Mouse (Mus musculus): ENCODE measurements around the gene Dlg4. TPM values are rescaled to one million over a fixed set of nuclear protein-coding genes. Genes with fewer than 3 reads are reported as not detected.
A peak's percentile ranks its signal among the peaks of the same experiment; 100 is the strongest.

The Dlg4 gene
- polyA plus RNA-seq, 1 experiment from 2014 or later: 12.6 TPM

GRCm38 (mm10) chr11:70027397-70027796, 10.7 kb downstream of the Dlg4 start:
- Histone ChIP-seq H3K4me1 (peaks cover 84% of the 10 kb centered on the region), H3K4me3 (peak overlapping the region; percentile 55), H3K36me3 (replicated peaks) (peaks cover 23% of the 10 kb centered on the region), H3K9me3 (no peaks in the 10 kb centered on the region), H3K27ac (replicated peaks) (peak overlapping the region; percentile 83), H3K27me3 (replicated peaks; ENCODE audit: low read depth, poor library complexity, severe bottlenecking) (no peaks in the 10 kb centered on the region)
- no peak for DNase-seq (ENCODE audit: low spot score)
- WGBS: 48% methylated on average over 9 of the region's 9 CpGs

- WGBS: 26% methylated on average over 12 of the region's 12 CpGs
- Histone ChIP-seq H3K27ac (replicated peaks) (peak overlapping the region; percentile 83), H3K9me3 (no peaks in the 10 kb centered on the region), H3K27me3 (replicated peaks; ENCODE audit: low read depth, poor library complexity, severe bottlenecking) (no peaks in the 10 kb centered on the region), H3K36me3 (replicated peaks) (peaks cover 34% of the 10 kb centered on the region), H3K4me3 (peak overlapping the region; percentile 55), H3K4me1 (peaks cover 72% of the 10 kb centered on the region)
- DNase-seq (ENCODE audit: low spot score): no peak
Measured at GRCm38 (mm10) chr11:70028401-70029129, 11.8 kb downstream of the Dlg4 start.

- Histone ChIP-seq H3K4me1 (peaks cover 65% of the 10 kb centered on the region), H3K27ac (replicated peaks) (peak overlapping the region; percentile 83), H3K4me3 (peak overlapping the region; percentile 55), H3K36me3 (replicated peaks) (peaks cover 40% of the 10 kb centered on the region), H3K27me3 (replicated peaks; ENCODE audit: low read depth, poor library complexity, severe bottlenecking) (no peaks in the 10 kb centered on the region), H3K9me3 (no peaks in the 10 kb centered on the region)
- peak; percentile 98 for DNase-seq (ENCODE audit: low spot score)
- under 1% methylated on average over 20 of the region's 20 CpGs for WGBS
Measured at GRCm38 (mm10) chr11:70029130-70029801, 12.5 kb downstream of the Dlg4 start.

- no peak for DNase-seq (ENCODE audit: low spot score)
- Histone ChIP-seq H3K4me3 (peak overlapping the region; percentile 55), H3K4me1 (peaks cover 58% of the 10 kb centered on the region), H3K9me3 (no peaks in the 10 kb centered on the region), H3K27me3 (replicated peaks; ENCODE audit: low read depth, poor library complexity, severe bottlenecking) (no peaks in the 10 kb centered on the region), H3K36me3 (replicated peaks) (peaks cover 47% of the 10 kb centered on the region), H3K27ac (replicated peaks) (peak overlapping the region; percentile 83)
- WGBS: 45% methylated on average over 11 of the region's 11 CpGs
Measured at GRCm38 (mm10) chr11:70029829-70030550, 13.2 kb downstream of the Dlg4 start.

- Histone ChIP-seq H3K27ac (replicated peaks) (peak overlapping the region; percentile 83), H3K4me3 (peak overlapping the region; percentile 55; the same call in 1 of the 2 replicates), H3K4me1 (peaks cover 51% of the 10 kb centered on the region), H3K36me3 (replicated peaks) (peaks cover 54% of the 10 kb centered on the region), H3K27me3 (replicated peaks; ENCODE audit: low read depth, poor library complexity, severe bottlenecking) (no peaks in the 10 kb centered on the region), H3K9me3 (no peaks in the 10 kb centered on the region)
- WGBS: 92% methylated on average over 28 of the region's 28 CpGs
- no peak for DNase-seq (ENCODE audit: low spot score)
Measured at GRCm38 (mm10) chr11:70030651-70031320, 14.0 kb downstream of the Dlg4 start.

DNA sequence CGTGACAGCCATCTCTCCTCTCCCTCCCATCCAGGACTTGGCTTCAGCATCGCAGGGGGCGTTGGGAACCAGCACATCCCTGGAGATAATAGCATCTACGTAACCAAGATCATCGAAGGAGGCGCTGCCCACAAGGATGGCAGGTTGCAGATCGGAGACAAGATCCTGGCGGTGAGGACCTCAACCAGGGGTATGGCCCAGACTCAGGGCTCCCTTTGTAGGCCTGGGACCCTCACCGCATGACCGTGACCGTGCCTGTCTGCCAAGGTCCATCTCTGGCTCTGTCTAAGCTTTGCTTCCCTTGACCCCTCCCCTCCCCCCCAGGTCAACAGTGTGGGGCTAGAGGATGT, 14.6 kb downstream of the Dlg4 start:
- no peak for DNase-seq (ENCODE audit: low spot score)
- H3K27me3 ChIP-seq (replicated peaks; ENCODE audit: low read depth, poor library complexity, severe bottlenecking): no peaks in the 10 kb centered on the region
- H3K4me1 ChIP-seq: peaks cover 46% of the 10 kb centered on the region
- no peaks in the 10 kb centered on the region for H3K9me3 ChIP-seq
- no peak overlapping the region for H3K27ac ChIP-seq (replicated peaks)
- 96% methylated on average over 11 of the region's 11 CpGs for WGBS
- H3K4me3 ChIP-seq: no peak overlapping the region
- H3K36me3 ChIP-seq (replicated peaks): peaks cover 55% of the 10 kb centered on the region

GRCm38 (mm10) chr11:70038174-70038573, 21.4 kb downstream of the Dlg4 start:
- H3K36me3 ChIP-seq (replicated peaks): peaks cover 90% of the 10 kb centered on the region
- 83% methylated on average over 7 of the region's 7 CpGs for WGBS

DNA sequence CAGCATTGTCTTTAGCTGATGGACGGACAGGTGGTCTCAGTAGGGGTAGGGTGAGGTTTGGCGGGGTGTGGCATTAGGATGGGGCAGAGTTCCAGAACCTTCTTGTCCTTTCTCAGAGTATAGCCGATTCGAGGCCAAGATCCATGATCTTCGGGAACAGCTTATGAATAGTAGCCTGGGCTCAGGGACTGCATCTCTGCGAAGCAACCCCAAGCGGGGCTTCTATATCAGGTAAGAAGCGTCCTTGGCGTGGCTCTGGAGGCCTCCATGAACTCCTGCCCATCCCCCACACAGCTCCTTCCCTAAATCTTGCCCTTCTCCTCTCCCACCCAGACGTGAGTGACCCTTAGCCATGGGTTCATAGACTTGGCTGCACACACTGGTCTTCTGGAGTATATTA, 22.9 kb downstream of the Dlg4 start:
- 92% methylated on average over 10 of the region's 10 CpGs for WGBS

More at GRCm38 (mm10) chr11:70038174-70038573, 21.4 kb downstream of the Dlg4 start:
- Histone ChIP-seq H3K4me3 (no peak overlapping the region), H3K9me3 (no peaks in the 10 kb centered on the region), H3K27me3 (replicated peaks; ENCODE audit: low read depth, poor library complexity, severe bottlenecking) (no peaks in the 10 kb centered on the region), H3K27ac (replicated peaks) (no peak overlapping the region), H3K4me1 (no peaks in the 10 kb centered on the region)
- DNase-seq (ENCODE audit: low spot score): no peak

GRCm38 (mm10) chr11:70040184-70040583, 23.4 kb downstream of the Dlg4 start:
- no peak overlapping the region for H3K27ac ChIP-seq (replicated peaks)
- H3K27me3 ChIP-seq (replicated peaks; ENCODE audit: low read depth, poor library complexity, severe bottlenecking): no peaks in the 10 kb centered on the region
- H3K4me1 ChIP-seq: peaks cover 13% of the 10 kb centered on the region
- no peaks in the 10 kb centered on the region for H3K9me3 ChIP-seq
- H3K36me3 ChIP-seq (replicated peaks): peaks cover 90% of the 10 kb centered on the region
- H3K4me3 ChIP-seq: no peak overlapping the region
- WGBS: 94% methylated on average over 7 of the region's 7 CpGs
- no peak for DNase-seq (ENCODE audit: low spot score)

More for the DNA sequence above, 22.9 kb downstream of the Dlg4 start:
- peaks cover 91% of the 10 kb centered on the region for H3K36me3 ChIP-seq (replicated peaks)
- peaks cover 8% of the 10 kb centered on the region for H3K4me1 ChIP-seq
- H3K4me3 ChIP-seq: no peak overlapping the region
- no peaks in the 10 kb centered on the region for H3K9me3 ChIP-seq
- no peak for DNase-seq (ENCODE audit: low spot score)
- no peak overlapping the region for H3K27ac ChIP-seq (replicated peaks)
- H3K27me3 ChIP-seq (replicated peaks; ENCODE audit: low read depth, poor library complexity, severe bottlenecking): no peaks in the 10 kb centered on the region

GRCm38 (mm10) chr11:70042309-70043085, 25.8 kb downstream of the Dlg4 start:
- DNase-seq (ENCODE audit: low spot score): no peak
- peaks cover 82% of the 10 kb centered on the region for H3K36me3 ChIP-seq (replicated peaks)
- peaks cover 21% of the 10 kb centered on the region for H3K4me1 ChIP-seq
- no peaks in the 10 kb centered on the region for H3K27me3 ChIP-seq (replicated peaks; ENCODE audit: low read depth, poor library complexity, severe bottlenecking)
- H3K4me3 ChIP-seq: no peak overlapping the region
- H3K27ac ChIP-seq (replicated peaks): 0 out of 2 replicates have a peak overlapping the region, but pooled peaks have one; percentile 27
- no peaks in the 10 kb centered on the region for H3K9me3 ChIP-seq
- WGBS: 89% methylated on average over 23 of the region's 23 CpGs

- Histone ChIP-seq H3K36me3 (replicated peaks) (peaks cover 70% of the 10 kb centered on the region), H3K27me3 (replicated peaks; ENCODE audit: low read depth, poor library complexity, severe bottlenecking) (no peaks in the 10 kb centered on the region), H3K4me3 (no peak overlapping the region; the same call in 1 of the 2 replicates), H3K27ac (replicated peaks) (0 out of 2 replicates have a peak overlapping the region, but pooled peaks have one; percentile 27), H3K4me1 (peaks cover 21% of the 10 kb centered on the region), H3K9me3 (no peaks in the 10 kb centered on the region)
- WGBS: 82% methylated on average over 7 of the region's 7 CpGs
- no peak for DNase-seq (ENCODE audit: low spot score)
Measured at GRCm38 (mm10) chr11:70043665-70044064, 26.9 kb downstream of the Dlg4 start.
